Mouse (Mus musculus) A20 (cell line): ENCODE data around the gene A930004D18Rik.

Source experiments
- DNase-seq: peaks from one replicate; pipeline ENCODE4 v3.0.0-alpha.2; 2011; ENCODE audit warnings: low read depth, low spot score

Gene A930004D18Rik

DNA sequence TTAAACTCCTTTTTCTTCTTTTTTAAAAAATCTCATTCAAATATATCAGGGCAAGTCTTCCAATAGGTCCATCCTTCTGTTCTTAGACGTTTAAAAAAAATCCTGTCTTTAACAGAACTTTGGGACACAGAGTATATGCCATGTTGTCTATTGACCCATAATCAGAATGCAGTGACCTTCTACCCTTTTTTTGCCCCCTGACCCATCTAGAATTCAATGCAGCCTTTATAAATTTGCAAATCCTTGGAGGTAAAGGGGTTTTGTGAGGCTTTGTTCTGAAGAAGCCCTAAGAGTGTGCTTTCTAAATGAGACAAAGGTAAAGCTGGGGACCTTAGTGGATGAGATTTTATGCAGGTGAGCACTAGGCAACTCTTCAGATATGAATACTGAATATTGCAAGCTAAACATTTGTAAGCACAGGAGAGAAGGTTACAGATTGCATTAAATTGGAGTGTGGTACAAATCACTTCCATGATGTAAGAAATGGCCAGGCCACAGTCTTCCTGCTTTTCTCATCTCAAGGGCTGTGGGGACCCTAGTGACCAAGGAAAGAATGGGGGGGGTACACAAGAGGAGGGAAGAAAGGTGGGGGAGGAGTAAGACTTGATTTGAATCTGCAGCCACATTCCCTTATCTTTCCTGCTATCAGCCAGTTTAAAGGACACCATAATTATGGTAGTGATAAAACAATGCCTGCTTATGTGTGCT is 15.9 kb upstream of the A930004D18Rik start:
- no peak for DNase-seq

DNA sequence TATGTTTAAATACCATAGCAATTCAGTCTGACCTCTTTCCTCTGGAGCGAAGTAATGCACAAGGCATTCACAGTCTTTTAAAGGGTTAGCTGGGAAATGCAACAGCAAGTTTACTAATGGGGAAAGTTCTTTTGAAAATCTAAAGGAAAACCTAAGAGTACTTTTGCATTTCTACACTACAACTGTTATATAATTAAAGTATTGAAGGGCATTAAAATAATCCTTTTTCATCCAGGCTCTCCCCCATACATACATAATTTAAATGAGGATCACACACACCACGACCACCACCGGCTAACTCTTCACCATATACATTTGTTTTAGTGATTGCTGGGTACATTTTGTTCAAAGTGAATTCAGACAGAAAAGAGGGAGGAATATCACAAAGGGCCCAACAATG is 15.0 kb upstream of the A930004D18Rik start:
- no peak for DNase-seq

DNA sequence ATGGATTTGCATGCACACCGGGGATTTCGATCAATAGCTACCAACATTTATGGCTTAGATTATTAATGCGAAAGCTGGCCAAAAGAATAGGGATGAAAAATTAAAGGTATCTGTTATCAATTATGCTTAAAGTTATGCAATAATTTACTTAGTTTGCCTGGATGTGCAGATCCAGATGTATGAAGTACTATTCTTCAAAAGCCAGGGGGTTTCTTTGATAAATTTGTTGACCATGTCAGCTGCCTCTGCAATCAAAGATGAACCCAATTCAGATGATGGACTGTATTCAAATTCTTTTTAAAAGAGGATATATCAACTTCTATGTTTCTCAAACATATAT is 14.3 kb upstream of the A930004D18Rik start:
- DNase-seq, result no peak

DNA sequence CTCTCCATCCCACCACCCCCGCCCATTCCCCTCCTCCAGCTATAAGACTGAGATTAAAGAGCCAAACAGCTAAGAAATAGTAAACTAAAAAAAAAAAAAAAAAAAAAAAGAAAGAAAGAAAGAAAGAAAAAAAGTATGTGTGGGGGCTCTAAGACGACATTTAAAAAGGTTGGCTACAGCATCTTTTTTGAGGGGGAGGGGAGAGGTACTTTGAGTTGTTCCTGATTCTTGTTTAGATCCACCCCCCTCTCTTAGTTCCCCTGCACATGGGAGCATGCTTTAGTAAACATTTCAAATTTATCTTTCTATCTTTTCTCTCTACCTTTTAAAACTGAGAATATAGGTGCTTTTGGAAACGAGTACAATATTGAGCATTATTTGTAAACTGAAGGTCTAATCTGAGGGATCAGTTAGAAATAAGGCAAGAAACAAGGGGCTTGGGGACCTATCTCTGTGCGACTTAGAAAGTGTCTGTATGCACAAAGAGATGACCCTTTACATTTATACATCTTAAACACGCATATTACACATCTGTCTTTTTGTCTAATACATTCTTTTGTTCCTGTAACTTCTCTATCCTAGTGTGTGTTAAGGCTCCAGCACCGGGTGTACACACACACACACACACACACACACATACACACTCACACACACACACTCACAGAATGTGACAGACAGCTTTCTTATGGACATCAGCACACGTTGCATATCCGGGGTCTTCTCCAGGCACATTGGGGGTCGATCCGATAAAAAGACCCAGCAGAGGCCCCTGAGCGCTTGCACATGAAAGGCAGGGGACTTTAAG is 13.7 kb upstream of the A930004D18Rik start:
- DNase-seq, result no peak

DNA sequence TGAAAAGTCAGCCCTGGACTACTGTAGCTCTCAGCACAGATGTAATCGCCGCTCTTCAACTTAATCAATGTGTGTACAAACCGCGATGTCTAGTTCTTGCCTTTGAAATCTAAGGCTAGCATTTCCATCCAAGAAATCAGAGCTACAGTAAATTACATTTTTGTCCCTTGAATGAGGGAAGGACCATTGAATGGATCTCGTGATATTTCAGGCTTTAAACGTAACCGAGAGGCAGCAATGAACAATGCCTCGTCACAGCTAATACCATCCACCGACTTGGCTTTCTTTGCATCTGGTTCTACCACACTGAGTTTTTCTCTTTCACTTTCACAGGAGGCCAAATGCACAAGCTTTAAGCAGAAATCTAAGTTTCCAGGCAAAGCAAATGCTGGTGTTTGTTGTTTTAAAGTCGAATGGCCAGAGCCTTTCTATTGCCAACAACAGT is 13.0 kb upstream of the A930004D18Rik start:
- peak; percentile 85 for DNase-seq

DNA sequence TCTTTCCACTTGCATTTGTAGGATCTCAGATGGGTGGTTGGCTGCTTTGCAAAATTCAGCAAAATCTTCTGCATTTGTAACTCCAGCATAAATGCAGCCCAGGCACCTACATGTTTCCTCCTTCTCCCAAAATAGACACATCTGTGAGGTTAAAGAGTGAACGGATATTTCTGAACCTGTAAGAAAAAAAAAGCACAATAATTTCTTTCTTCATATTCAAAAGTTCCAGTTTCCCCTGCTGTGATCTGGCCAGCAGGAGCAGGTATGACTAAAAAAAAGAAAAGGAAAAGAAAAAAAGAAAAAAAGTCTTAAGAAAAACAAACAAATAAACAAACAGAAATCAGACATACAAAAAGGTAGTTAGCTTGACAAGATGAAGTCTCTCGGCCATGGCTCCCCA is 12.5 kb upstream of the A930004D18Rik start:
- peak; percentile 64 for DNase-seq

DNA sequence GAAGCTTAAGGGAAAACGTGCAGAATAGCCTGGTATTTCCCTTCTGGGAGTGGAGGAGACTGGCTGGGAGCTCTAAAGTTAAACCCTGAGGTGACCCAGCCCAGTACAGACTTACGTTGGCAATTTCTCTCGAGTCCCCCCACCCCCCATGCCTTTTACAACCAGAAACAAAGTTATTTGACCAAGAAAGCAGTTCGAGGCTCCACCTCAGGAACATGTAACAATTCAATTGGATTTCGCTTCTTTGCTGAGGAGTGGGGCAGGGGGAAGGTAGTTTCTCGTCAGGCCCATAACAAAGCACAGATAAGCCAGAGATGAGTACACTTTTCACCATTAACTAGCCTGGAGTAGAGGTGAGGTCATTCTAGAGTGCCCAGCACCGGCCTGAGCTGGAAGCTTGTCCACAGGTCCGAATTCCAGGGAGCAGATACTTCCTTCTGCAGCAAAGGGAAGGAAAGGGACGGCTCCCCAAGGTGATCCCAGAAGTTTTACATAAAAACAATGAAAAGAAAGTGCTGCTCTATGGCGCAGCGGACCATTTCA is 11.8 kb upstream of the A930004D18Rik start:
- peak; percentile 82 for DNase-seq

DNA sequence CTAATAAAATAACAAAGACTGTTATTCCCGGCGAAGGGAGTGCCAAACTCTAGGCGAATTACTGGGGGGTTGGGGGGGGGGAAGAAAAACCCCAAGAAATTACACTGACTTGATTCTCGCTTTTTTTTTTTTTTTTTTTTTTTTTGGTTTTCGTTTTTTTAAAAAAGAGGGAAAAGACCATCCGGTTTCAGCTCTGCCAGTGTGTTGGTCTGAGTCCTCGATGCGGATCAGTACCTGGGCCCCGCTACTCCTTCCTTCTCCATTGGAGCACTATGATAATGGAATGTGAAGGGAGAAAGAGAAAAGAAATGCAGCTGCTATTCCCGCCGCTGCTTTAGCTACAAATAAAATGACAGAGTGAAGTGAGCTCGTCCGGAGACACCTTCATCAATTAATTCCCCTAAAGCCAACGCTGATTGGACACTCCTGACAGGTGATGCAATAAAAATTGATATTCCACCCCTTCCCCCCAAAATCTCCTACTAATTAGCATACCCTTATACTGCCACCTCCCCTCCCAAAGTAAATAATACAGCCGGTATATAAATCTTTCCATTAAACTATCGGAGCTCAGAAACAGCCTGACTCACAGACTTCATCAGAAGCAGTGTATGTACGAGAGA is 11.0 kb upstream of the A930004D18Rik start, which contains the start of gene Skida1:
Gene Skida1, minus strand, starts transcription at position 599 of the 623 bp plus-strand sequence.
- DNase-seq, result peak; percentile 88

DNA sequence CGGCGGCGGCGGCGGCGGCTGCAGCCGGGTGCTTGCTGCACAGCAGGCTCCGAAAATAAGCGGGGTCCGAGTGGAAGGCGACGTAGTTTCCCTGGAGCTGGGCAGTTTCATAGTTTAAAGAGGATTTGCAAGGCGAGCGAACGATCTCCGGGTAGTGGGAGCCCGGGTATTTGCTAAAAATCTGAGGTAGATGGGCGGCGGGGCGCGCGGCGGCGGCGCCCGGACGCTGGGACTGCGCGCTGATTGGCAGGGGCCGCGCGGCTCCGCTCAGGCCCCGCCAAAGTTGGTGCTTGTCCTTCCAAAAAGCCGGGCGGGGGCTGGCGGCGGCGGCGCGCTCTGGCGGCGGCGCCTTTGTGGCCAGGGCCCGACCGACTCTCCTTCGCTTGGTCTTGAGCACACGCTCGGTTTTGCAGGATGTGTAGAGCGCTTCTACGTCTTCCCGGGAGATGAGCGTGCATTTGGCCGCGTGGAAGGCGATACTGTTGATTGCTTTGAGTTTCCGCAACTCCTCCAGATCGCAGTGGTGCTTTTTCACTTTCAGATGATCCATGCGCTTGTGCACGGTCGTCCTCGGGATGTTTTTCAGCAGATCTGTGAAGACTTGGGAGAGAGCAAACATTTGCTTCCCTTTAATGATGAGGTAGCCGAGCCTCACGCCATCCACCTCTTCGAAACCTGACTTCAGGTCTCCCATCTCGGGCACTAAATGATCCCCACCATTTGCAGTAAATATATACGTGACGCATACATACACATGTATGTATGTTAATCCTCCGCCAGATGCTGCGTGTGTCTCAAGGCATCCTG is 10.3 kb upstream of the A930004D18Rik start:
- DNase-seq, result peak; percentile 89

DNA sequence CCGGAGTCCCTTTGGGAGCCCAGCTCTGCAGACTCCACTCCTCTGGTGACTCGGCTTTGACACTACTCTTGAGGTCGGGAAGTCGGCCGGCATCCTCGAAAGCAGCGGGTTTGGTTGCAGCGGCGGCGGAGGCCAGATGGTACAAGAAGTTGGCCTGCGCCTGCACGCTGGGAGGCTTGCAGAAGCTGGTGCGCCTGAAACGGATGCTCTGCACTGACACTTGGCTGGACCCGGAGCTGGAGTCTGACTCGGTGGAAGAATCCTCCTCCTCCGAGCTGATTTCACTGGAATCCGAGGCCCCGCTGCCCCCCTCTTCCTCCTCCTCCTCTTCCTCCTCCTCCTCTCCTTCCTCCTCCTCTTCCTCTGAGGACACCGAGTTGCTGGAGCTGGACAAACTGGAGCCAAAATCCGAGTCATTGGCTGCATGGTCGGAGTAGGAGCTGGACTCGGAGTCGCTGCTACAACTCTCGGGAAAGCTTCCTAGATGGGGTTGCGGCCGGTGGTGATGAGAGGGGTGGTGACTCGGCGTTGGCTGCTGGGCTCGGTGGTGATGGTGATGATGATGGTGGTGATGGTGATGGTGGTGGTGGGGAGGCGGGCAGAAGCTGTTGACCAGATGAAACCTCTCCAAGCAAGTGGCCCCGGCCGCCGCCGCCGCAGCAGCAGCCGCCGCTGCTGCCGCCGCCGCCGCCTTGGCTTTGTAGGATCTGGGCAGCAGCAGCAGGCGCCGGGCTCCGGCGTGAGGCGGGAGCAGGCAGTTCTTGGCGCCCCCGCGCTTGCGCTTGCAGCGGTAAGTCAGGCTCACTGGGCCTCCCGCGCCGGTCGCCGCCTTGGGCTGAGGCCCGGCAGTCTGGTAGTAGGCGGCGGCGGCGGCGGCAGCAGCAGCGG is 9.5 kb upstream of the A930004D18Rik start:
- peak; percentile 85 for DNase-seq

DNA sequence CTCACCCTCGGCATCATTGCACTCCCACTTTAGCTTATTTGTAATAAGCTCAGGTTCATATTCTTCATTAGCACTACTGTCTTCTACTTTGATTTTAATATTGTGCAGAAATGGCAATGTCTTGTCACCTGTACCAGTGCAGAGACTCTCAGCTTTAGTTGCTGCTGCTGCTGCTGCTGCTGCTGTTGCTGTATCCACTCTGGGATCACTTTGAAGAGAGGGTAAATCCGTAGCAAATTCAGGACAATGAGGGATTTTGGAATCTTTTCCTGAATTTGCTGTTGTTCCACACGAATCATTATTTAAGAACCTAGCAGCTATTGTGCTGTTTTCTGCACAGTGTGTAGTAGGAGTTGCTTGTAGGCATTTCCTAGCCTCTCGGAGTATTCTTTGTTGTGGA is 8.6 kb upstream of the A930004D18Rik start:
- no peak for DNase-seq

DNA sequence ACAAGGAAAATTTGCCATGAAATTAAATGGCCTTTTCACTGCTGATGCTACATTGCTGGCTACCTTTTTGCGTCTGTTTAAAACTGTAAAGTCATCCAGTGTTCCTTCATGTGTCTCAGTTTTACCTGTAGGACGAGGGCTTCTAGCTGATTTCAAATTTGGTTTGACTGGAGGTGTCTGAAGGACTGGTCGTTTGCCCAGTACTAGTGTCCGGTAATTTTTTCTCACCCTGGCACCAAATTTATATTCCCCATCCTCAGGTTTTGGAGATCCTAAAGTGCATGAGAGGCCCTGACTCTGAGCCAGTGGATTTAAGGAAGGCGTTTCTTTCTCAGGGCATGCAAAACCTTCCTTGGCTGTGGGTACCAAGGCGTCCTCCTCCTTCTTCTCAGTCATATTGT is 8.2 kb upstream of the A930004D18Rik start:
- no peak for DNase-seq

DNA sequence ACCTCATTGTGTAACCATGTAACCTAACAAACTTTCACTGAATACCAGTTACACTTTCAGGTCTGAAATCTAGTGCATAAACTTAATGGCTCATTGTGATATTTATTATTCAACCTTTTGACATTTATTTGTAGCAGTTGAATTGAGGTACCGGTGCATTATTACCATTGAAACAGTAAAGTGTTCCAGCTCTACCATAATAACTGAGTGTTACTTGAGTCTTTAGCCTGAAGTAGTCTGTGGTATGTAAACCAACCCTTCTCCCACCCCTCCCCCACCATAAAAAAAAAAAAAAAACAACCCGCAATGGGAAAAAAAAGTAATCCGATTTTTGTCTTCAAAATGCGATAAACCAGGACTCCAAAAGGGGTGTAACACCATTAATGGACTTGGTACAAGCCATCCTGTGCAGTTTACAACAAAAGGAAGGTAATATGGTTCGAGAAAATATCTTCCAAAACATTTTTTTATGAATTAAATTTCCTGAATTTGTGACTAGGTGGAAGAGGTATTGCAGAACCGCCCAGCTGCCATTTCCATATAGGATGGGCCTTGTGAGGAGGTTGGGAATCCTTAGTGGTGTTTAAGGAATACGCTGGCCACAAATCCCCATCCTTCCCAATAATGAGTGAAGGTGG is 7.7 kb upstream of the A930004D18Rik start:
- DNase-seq, result no peak

DNA sequence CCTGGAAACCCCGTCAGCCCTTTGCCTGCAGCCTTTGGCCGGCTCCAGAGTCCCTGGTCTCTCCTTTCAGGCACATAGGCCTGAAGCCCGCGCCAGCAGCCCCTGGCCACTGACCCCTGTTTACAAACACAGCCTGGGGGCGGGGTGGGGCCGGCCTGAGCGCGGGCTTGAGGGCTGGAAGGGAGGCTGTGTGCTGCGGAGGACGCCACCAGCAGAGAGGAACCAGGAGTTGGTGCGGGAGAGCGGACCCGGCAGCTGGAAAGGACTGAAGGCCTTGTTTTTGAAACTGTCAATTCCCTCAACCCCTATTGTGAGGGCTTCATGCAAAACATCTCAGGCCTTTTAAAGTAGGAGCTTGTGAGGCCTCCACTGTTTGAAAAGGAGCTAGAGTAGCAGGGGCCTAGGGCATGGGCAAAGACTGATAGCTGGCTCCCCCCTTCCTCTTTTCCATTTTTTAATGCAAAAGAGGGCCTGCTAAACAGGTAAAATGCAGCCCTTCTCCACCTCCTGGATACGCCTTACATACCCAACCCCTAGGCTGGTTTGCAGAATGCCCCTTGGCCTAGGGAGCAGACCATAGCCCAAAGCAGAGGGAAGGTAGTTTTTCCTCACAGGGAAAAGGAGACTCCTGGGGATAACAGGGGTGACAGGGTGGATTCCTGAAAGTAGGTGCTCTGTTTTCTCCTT is 3.8 kb upstream of the A930004D18Rik start:
- no peak for DNase-seq

DNA sequence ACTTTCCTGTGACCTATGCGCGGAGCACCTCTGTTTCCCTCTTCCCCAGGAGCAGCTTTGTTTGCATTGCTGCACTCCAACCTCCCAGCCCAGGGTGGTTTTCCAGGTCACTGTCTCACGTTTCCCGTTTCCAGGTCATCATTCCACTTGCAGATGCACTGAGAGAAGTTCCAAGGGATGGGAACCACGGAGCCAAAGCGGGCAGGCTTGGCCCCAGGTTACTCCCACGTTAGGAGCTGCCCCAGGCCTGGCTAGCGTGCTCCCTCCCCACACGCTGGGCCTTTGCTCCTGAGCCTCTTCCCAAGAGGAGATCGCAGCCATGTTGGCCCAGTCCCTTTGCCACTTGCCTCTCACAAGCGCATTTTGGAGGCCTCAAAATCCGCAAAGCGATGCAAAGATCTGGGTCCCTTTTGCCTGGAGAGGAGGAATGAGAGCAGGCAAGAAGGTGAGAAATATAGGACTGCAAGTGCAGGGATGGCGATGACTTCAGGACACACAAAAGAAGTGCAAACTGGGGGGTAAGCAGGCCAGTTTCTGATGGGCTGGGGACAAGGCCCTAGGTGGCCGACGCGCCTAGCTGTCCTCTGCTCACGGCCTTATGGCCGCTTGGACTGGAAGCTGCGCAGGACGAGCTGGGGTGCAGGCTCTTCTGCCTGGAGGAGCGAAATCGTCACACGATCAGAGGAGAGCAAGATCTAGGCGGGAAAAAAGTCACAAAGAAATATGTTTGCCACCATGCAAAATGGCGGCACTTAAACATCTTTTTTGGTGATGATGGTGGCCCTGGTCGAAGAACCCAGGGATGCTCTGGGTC is 3.0 kb upstream of the A930004D18Rik start:
- no peak for DNase-seq

DNA sequence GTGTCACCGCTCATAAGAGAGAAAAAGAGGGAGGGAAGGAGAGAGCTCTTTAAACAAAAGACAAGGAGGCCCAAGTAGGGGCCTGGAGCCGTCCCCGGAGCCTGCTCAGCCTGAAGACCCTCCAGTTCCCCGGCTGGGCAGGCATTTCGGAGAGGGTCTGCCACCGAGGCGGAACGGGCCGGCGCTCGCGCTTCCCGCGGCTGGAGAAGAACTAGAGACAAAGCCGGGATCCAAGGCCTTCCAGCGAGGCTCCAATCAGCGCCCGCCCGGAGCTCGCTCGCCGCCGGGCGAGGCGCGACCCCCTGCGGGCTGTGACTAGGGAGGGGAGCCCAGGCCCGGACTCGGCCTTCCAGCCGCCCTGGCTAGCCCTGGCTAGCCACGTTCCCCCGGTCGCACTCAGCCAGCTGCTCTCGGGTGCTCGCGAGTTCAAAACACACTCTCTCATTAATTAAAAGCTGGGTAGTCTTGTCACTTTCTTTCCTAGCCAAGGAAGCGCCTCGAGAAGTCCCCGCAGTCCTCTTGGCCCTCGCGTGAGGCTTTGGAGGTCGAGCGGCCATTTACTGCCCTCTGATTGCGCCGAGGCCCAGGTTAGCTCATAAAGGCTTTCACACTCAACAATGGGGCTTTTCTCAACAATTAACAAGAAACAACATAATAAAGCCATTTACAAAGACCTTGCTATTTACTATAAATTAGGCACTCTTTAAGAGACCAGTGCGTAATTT is 2.2 kb upstream of the A930004D18Rik start:
- no peak for DNase-seq

DNA sequence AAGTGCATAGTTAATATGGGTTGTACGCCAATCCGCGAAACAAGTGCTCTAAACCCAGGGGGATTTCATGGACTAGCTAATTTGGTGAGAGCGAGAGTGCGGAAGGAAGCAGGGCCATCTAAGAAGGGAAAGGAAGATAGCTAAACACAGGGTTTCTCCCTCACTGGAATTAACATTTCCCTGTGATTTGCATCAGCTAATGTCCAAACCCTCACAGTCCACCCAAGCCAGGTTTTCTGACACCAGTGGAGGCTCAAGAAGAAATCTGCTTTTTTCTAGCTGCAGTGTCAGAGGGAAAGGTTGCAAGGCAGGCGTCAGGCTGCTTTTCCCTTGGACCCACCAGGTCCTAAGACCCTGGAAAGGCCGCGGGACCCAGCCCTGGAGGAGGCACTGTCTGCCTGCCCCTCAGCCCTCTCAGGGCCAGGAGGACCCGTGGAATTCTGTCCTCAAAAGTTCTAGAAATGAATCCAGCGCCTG is 1.4 kb upstream of the A930004D18Rik start:
- no peak for DNase-seq
